Mouse (Mus musculus) limb, embryonic 10.5 days (tissue): ENCODE results near the gene Tstd3. TPM values are rescaled to one million over a fixed set of nuclear protein-coding genes. Genes with fewer than 3 reads are reported as not detected.

Source experiments
- DNase-seq: peaks from one replicate; pipeline ENCODE4 v3.0.0-alpha.2; 2017; ENCODE audit warnings: low spot score
- H3K27ac ChIP-seq: fragments of 300-500 bp; sonication (generic); 2 replicates; pipeline ENCODE4 v1.5.1; 2016; ENCODE audit warnings: mild to moderate bottlenecking
- H3K27me3 ChIP-seq: fragments of 300-500 bp; sonication (generic); 2 replicates; pipeline ENCODE4 v1.6.1; 2016; ENCODE audit warnings: low read depth, mild to moderate bottlenecking; ENCODE audit not compliant: poor library complexity, severe bottlenecking
- H3K36me3 ChIP-seq: fragments of 300-500 bp; sonication (generic); 2 replicates; pipeline ENCODE4 v1.6.1; 2016; ENCODE audit warnings: mild to moderate bottlenecking, moderate library complexity
- H3K4me1 ChIP-seq: fragments of 300-500 bp; sonication (generic); 2 replicates; pipeline ENCODE4 v1.6.1; 2016
- H3K4me3 ChIP-seq: fragments of 300-500 bp; sonication (generic); 2 replicates; pipeline ENCODE4 v1.5.1; 2016; ENCODE audit warnings: mild to moderate bottlenecking, moderate library complexity
- H3K9me3 ChIP-seq: fragments of 300-500 bp; sonication (generic); replicated peaks from 2 replicates; pipeline ENCODE4 v1.6.1; 2016; ENCODE audit warnings: mild to moderate bottlenecking
- WGBS: fragments of 180-500 bp; shearing (Covaris S2); methylation state at CpG from one replicate; pipeline ENCODE4 v1.1.7; 2016; 5-methylcytosine and 5-hydroxymethylcytosine counted together
- polyA plus RNA-seq: library from polyadenylated mRNA; unstranded; fragments of >200 nt; fragmentation: Nextera tagmentation; extraction: Ambion mirVana; gene quantifications from 2 replicates; pipeline ENCODE4 v1.2.1, GENCODE M21; 2016

The Tstd3 gene
- polyA plus RNA-seq, result 14.5 and 15.3 TPM in 2 replicates

DNA sequence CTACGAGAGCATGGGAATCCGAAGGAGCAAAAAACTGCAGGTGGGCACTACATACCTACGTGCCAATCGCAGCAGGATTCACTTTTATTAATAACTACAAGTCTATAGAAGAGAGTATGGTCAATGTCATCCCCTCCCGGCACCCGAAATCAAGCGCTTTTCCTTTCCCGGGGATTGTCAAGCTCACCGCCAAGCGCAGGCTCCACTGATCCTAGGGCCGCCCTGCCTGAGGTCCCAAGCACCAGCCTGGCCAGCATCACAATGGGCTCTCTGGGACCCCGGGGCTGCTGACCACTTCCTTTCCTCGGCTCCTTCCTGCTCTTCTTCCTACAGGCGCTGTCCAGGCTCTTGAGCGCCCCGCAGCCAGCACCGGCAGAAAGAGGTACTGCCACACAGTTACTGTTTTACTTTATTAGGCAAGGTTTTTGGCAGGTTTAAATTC lies at the start of gene Tstd3, which contains the start of gene Usp45:
Gene Tstd3, minus strand, starts transcription at position 350 of the 442 bp plus-strand sequence.
Gene Usp45, plus strand, starts transcription at position 294 of the 442 bp plus-strand sequence.
- Histone ChIP-seq H3K9me3 (no peaks in the 10 kb centered on the region), H3K27me3 (no peaks in the 10 kb centered on the region), H3K27ac (peak within 1 kb of the TSS; percentile 68), H3K4me1 (peaks cover 5% of the 10 kb centered on the region; the same call in 1 of the 2 replicates), H3K36me3 (no peaks in the 10 kb centered on the region), H3K4me3 (peak within 1 kb of the TSS; percentile 70)
- 1% methylated on average over 17 of the region's 17 CpGs for WGBS
- DNase-seq, result peak; percentile 77

DNA sequence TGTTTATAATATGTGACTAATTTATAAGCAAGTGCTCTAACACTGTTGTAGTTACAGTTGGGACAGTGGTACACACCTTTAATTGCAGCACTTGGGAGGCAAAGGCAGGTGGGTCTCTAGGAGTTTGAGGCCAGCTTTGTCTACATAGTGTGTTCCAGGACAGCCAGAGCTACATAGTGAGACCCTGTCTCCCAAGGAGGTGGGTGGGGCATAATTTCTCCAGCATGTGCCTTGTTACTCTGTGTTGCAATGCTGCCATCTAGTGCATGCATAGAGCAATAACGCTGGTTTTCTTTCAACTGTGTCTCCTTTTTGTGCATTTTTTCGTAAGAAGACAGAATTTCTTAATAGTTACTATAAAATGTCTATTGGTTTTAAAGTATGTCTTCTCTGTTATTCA lies 47.0 kb upstream of the Tstd3 start:
- H3K27me3 ChIP-seq, result no peaks in the 10 kb centered on the region
- no peak overlapping the region for H3K27ac ChIP-seq
- 49% methylated on average over 2 of the region's 2 CpGs for WGBS
- no peaks in the 10 kb centered on the region for H3K9me3 ChIP-seq
- peak; percentile 45 for DNase-seq
- H3K4me1 ChIP-seq, result no peaks in the 10 kb centered on the region
- no peak overlapping the region for H3K4me3 ChIP-seq
- peaks cover 55% of the 10 kb centered on the region for H3K36me3 ChIP-seq

DNA sequence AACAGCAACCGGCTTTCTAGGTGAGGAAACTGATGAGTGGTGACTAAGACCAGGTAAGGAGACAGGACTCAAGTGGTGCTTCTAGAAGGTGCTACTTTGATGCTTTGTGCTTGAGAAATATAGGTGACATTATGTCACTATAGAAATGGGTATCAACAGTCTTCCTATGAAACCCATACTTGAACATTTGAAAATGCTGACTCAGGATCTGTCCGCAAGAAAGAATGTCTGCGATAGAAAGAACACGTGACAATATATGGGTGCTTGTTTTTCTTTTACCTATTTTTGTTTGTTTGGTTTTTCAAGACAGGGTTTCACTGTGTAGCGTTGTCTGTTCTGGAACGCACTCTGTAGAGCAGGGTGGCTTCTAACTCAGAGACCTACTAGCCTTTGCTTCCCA lies 45.6 kb upstream of the Tstd3 start:
- Histone ChIP-seq H3K27me3 (no peaks in the 10 kb centered on the region), H3K36me3 (peaks cover 50% of the 10 kb centered on the region), H3K27ac (no peak overlapping the region), H3K4me3 (no peak overlapping the region), H3K9me3 (no peaks in the 10 kb centered on the region), H3K4me1 (no peaks in the 10 kb centered on the region)
- 93% methylated on average over 6 of the region's 6 CpGs for WGBS
- DNase-seq, result no peak

DNA sequence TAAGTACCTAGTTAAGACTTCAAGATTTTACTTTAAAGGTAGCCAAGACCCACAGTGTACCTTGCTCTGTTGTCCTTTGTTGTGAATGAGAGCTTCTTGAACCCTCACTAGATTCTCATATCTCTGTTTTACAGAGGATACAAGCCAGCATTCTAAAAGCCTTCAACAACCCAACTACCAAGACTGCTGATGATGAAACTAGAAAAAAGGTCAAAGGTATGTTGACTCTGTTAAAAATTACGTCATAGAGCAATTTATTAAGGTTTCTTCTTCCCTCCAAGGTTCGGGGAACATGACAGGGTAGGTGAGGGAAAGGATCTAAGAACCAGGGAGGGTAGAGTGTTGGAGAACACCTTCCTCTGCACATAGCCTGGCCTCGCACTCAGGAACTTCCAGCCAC lies 43.6 kb upstream of the Tstd3 start:
- Histone ChIP-seq H3K9me3 (no peaks in the 10 kb centered on the region), H3K4me1 (no peaks in the 10 kb centered on the region), H3K27ac (no peak overlapping the region), H3K36me3 (peaks cover 45% of the 10 kb centered on the region), H3K27me3 (no peaks in the 10 kb centered on the region), H3K4me3 (no peak overlapping the region)
- no peak for DNase-seq
- 92% methylated on average over 3 of the region's 3 CpGs for WGBS

DNA sequence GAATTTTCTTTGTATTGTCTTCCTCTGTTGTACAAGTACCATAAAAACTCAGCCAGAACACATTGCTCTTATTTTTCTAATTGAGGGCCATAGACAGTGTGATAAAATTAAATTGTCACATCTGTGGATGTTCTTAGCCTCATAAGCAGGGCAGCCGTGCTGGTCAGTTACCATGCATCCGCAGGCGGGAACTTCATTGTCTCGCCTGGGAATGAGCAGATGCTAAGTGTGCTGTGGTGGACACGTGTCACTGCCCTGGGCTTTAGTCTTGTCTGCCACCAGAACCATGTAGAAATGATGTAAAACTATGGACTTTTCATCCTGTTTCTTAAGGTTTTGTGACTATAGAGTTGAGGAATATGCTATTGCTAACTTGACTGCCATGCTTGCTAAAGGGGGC lies 40.2 kb upstream of the Tstd3 start:
- no peak for DNase-seq
- Histone ChIP-seq H3K4me1 (no peaks in the 10 kb centered on the region), H3K9me3 (no peaks in the 10 kb centered on the region), H3K27me3 (no peaks in the 10 kb centered on the region), H3K27ac (no peak overlapping the region), H3K36me3 (peaks cover 58% of the 10 kb centered on the region), H3K4me3 (no peak overlapping the region)
- 83% methylated on average over 5 of the region's 5 CpGs for WGBS

DNA sequence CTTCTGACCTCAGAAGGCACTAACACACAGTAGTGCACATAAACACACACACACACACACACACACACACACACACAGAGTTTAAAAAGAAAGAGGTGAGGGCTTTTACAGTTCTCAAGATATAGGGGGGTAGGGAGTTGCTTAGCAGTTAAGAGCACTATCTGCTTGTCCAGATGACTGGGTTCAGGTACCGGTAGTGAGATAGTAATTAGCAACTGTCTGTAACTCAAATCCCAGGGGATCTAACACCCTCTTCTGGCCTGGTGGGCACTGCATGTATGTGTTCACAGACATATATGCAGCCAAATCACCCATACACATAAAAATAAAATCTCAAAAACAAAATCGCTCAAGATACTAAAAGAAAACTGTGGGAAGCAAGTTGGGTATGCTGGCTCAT lies 34.6 kb upstream of the Tstd3 start:
- DNase-seq, result no peak
- no peak overlapping the region for H3K4me3 ChIP-seq
- H3K36me3 ChIP-seq, result peaks cover 68% of the 10 kb centered on the region
- H3K9me3 ChIP-seq, result no peaks in the 10 kb centered on the region
- H3K4me1 ChIP-seq, result no peaks in the 10 kb centered on the region
- H3K27ac ChIP-seq, result no peak overlapping the region
- 89% methylated on average over 2 of the region's 2 CpGs for WGBS
- no peaks in the 10 kb centered on the region for H3K27me3 ChIP-seq

DNA sequence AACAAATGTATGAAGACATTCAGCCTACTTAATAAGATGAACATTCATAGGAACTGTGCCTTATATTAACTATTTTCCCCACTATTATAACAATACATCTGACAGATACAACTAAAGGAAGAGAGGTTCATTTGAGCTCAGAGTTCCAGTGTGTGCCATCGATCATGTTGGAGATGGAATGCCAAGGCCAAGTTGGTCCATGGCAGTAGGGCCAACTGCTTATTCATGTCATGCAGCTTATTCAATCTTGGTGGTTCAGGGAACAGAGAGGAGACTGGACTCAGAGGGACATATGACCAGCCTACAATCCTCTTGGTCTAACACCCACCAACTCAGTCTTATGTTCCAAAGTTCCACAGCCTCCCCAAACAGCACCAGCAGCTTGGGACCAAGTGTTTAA lies 34.0 kb upstream of the Tstd3 start:
- Histone ChIP-seq H3K36me3 (peaks cover 68% of the 10 kb centered on the region), H3K9me3 (no peaks in the 10 kb centered on the region), H3K4me1 (no peaks in the 10 kb centered on the region), H3K4me3 (no peak overlapping the region), H3K27ac (no peak overlapping the region), H3K27me3 (no peaks in the 10 kb centered on the region)
- WGBS, result 93% methylated on average over 1 of the region's 1 CpGs
- DNase-seq, result no peak

DNA sequence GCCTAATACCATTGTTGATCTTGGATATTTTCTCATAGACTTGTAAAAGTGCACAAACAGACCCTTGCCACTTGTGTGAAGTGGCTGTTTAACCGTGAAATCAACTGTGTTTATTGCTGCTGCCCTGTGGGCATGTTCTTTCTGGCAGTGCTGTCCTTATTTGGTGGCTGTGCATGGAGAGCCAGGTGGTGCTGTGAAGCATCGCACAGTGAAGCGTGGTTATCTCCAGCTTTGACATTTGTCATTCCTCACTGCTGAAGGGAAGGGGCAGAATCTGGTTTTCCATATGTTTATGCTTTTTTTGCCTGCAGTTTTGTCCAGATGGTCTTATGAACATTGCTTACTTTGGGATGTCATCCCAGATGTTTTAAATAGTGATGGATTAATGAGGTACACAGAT lies 26.6 kb upstream of the Tstd3 start:
- DNase-seq, result no peak
- WGBS, result 73% methylated on average over 3 of the region's 3 CpGs
- no peak overlapping the region for H3K27ac ChIP-seq
- H3K36me3 ChIP-seq, result peaks cover 40% of the 10 kb centered on the region
- no peaks in the 10 kb centered on the region for H3K4me1 ChIP-seq
- no peak overlapping the region for H3K4me3 ChIP-seq
- no peaks in the 10 kb centered on the region for H3K9me3 ChIP-seq
- H3K27me3 ChIP-seq, result no peaks in the 10 kb centered on the region

DNA sequence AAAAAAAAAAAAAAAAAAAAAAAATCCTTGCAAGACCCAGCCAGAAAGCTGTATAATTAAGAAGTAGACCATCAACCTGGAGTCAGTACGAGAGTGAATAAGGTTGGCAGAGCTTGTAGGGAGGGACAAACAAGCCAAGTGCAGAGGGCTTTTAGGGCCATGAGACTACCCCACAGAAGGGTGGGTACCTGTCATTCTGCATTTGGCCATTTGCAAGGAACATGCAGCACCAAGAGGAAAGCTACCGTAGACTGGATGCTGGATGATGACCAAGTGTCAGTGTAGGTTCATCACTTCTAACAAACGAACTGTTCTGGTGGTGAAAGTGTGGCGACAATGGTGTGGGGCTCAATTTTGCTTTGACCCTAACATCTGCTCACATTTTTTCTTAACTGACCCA lies 22.8 kb upstream of the Tstd3 start:
- H3K4me3 ChIP-seq, result no peak overlapping the region
- no peak for DNase-seq
- H3K9me3 ChIP-seq, result no peaks in the 10 kb centered on the region
- H3K36me3 ChIP-seq, result peaks cover 57% of the 10 kb centered on the region
- no peaks in the 10 kb centered on the region for H3K27me3 ChIP-seq
- WGBS, result 90% methylated on average over 4 of the region's 4 CpGs
- no peak overlapping the region for H3K27ac ChIP-seq
- H3K4me1 ChIP-seq, result no peaks in the 10 kb centered on the region

DNA sequence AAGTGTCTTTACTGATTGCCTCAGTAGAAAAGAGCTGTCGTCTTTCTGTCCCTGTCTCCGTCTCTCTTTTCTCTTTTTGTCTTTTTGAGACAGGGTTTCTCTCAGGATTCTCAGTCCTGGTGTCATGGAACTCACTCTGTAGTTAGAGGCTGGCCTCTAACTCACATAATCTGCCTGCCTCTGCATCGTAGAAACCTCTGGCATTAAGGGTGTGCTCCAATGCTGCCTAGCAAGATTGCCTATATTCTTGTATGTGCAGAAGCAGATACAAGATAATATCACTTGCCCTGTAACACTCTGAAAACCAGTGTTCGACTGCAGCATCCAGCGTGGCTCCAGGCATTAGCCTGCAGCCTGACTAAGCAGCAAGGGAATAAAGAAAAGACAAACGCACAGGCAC lies 21.9 kb upstream of the Tstd3 start:
- H3K27ac ChIP-seq, result no peak overlapping the region
- H3K4me1 ChIP-seq, result no peaks in the 10 kb centered on the region
- H3K36me3 ChIP-seq, result peaks cover 66% of the 10 kb centered on the region
- WGBS, result 95% methylated on average over 6 of the region's 6 CpGs
- H3K27me3 ChIP-seq, result no peaks in the 10 kb centered on the region
- no peak for DNase-seq
- H3K4me3 ChIP-seq, result no peak overlapping the region
- no peaks in the 10 kb centered on the region for H3K9me3 ChIP-seq

DNA sequence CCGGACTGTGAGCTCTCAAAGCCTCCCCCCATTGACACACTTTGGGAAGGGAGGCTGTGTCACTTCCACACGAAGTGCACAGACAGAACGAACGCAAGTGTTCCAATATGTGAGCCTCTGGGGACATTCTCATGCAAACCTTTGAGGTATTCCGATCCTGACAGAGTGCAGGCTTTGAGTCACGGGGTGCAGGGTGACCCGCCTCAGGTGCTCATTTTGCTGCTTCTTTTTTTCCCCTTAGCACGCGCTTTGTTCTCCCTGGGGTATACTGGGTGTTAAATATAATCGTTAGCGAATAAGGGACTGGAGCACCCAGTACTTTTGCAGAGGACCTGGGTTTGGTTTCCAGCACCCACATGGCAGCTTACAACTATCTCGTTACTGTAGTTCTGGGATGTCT lies 19.3 kb upstream of the Tstd3 start:
- no peak for DNase-seq
- 96% methylated on average over 12 of the region's 12 CpGs for WGBS

DNA sequence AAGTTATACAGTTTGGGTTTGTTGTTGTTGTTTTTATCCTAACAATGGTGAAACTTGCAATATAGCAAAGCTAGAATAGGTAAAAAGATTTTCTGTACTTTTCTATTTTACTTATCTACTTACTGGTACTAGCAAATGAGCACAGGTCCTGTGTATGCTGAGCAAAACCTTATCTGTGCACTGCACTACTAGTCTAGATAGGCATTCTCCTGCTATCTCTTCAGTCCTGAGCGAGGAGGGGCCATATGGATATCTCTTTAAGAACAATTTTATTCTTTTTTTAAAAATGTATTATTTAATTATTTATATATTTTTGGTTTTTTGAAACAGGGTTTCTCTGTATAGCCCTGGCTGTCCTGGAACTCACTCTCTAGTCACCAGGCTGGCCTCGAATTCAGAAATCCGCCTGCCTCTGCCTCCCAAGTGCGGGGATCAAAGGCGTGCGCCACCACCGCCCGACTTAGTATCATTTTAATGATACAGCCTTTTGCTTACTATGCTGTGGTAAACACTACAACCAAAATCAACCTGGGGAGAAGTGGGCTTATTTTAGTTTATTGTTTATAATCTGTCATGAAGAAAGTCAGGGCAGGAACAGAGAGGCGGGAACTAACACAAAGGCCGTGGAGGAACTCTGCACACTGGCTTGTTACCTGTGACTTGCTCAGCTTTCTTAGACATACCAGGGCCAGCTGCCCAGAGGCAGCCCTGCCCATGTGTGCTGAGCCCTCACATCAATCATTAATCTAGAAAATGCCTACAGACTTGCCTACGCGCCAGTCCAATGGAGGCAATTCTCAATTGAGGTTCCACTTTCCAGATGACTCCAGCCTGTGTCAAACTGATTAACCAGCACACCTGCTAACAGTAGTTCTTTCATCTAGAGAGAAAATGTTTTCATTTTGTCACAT lies 14.1 kb upstream of the Tstd3 start:
- no peak overlapping the region for H3K4me3 ChIP-seq
- WGBS, result 96% methylated on average over 12 of the region's 12 CpGs
- H3K9me3 ChIP-seq, result no peaks in the 10 kb centered on the region
- H3K27me3 ChIP-seq, result no peaks in the 10 kb centered on the region
- H3K4me1 ChIP-seq, result peaks cover 5% of the 10 kb centered on the region; the same call in 1 of the 2 replicates
- DNase-seq, result no peak
- H3K36me3 ChIP-seq, result peaks cover 57% of the 10 kb centered on the region
- no peak overlapping the region for H3K27ac ChIP-seq

More for the DNA sequence above, 19.3 kb upstream of the Tstd3 start:
- no peak overlapping the region for H3K27ac ChIP-seq
- H3K36me3 ChIP-seq, result peaks cover 80% of the 10 kb centered on the region
- H3K27me3 ChIP-seq, result no peaks in the 10 kb centered on the region
- H3K4me1 ChIP-seq, result no peaks in the 10 kb centered on the region
- H3K4me3 ChIP-seq, result no peak overlapping the region
- no peaks in the 10 kb centered on the region for H3K9me3 ChIP-seq

DNA sequence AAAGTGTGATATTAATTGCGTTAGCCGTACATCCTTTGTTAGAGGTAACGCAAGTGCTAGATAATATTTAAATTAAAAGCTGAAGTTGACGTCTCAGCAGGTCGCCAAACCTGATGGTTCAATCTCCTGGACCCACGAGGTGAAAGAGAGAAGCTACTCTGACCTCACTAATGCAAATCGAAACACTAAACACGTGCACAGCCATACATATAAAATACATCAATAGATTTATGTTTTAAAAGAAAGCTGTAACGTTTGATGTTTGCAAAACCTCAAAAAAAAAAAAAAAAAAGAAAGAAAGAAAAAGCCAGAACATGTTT lies 9.9 kb upstream of the Tstd3 start:
- Histone ChIP-seq H3K27ac (no peak overlapping the region), H3K27me3 (no peaks in the 10 kb centered on the region), H3K4me1 (peaks cover 9% of the 10 kb centered on the region), H3K4me3 (peak overlapping the region; percentile 90), H3K36me3 (peaks cover 18% of the 10 kb centered on the region), H3K9me3 (no peaks in the 10 kb centered on the region)
- WGBS, result 16% methylated on average over 9 of the region's 9 CpGs
- no peak for DNase-seq
